Mouse (Mus musculus) yolk sac, embryonic 10.5 days (tissue): ENCODE results near the gene Tgif1.

ENCODE experiments used
- DNase-seq: peaks from one replicate; pipeline ENCODE4 v3.0.0-alpha.2; 2017; ENCODE audit warnings: low spot score

The Tgif1 gene

GRCm38 (mm10) chr17:70853436-70853905 is at the start of gene Tgif1:
TSS of gene Tgif1 (minus strand) at chr17:70853546.
- DNase-seq, result peak; percentile 84

GRCm38 (mm10) chr17:70900660-70901059 is 47.3 kb upstream of the Tgif1 start:
- DNase-seq, result no peak

- DNase-seq, result no peak
These were observed 46.3 kb upstream of the Tgif1 start for GRCm38 (mm10) chr17:70899642-70900041.

- no peak for DNase-seq
These were observed 41.5 kb upstream of the Tgif1 start for GRCm38 (mm10) chr17:70894867-70895266.

GRCm38 (mm10) chr17:70893151-70893550 is 39.8 kb upstream of the Tgif1 start:
- no peak for DNase-seq

GRCm38 (mm10) chr17:70892288-70893096 is 39.1 kb upstream of the Tgif1 start:
- DNase-seq, result no peak

- DNase-seq, result no peak
These were observed 37.2 kb upstream of the Tgif1 start for GRCm38 (mm10) chr17:70890571-70890970.

GRCm38 (mm10) chr17:70888657-70889056 is 35.3 kb upstream of the Tgif1 start:
- DNase-seq, result no peak

- DNase-seq, result no peak
These were observed 34.5 kb upstream of the Tgif1 start for GRCm38 (mm10) chr17:70887848-70888247.

GRCm38 (mm10) chr17:70886641-70887391 is 33.5 kb upstream of the Tgif1 start:
- no peak for DNase-seq

- no peak for DNase-seq
These were observed 32.5 kb upstream of the Tgif1 start for GRCm38 (mm10) chr17:70885868-70886267.

- no peak for DNase-seq
These were observed 28.6 kb upstream of the Tgif1 start for GRCm38 (mm10) chr17:70881934-70882333.

- no peak for DNase-seq
These were observed 27.8 kb upstream of the Tgif1 start for GRCm38 (mm10) chr17:70881194-70881593.

GRCm38 (mm10) chr17:70878237-70878636 is 24.9 kb upstream of the Tgif1 start:
- no peak for DNase-seq

- DNase-seq, result no peak
These were observed 20.4 kb upstream of the Tgif1 start for GRCm38 (mm10) chr17:70873778-70874124.

- peak; percentile 37 for DNase-seq
These were observed 19.8 kb upstream of the Tgif1 start for GRCm38 (mm10) chr17:70872936-70873777.

GRCm38 (mm10) chr17:70872094-70872929 is 19.0 kb upstream of the Tgif1 start:
- no peak for DNase-seq

GRCm38 (mm10) chr17:70871676-70872075 is 18.3 kb upstream of the Tgif1 start:
- no peak for DNase-seq

- DNase-seq, result no peak
These were observed 17.2 kb upstream of the Tgif1 start for GRCm38 (mm10) chr17:70870581-70870980.

- no peak for DNase-seq
These were observed 15.4 kb upstream of the Tgif1 start for GRCm38 (mm10) chr17:70868577-70869229.
